Mouse (Mus musculus) CD4-positive, CD25-positive, alpha-beta regulatory T cell, adult 4 months (primary cell): Measurements from ENCODE around the gene Olfr1393. TPM values are rescaled to one million over a fixed set of nuclear protein-coding genes. Genes with fewer than 3 reads are reported as not detected.
A peak's percentile ranks its signal among the peaks of the same experiment; 100 is the strongest.

ENCODE experiments used
- ATAC-seq: one replicate; pipeline ENCODE4 v1.8.0; 2017
- polyA plus RNA-seq, 2 experiments: library from polyadenylated mRNA; unstranded; fragments of 100-300 nt; shearing (Covaris generic); gene quantifications; one replicate each; pipeline ENCODE4 v1.2.1; 2017

Gene Olfr1393
- under 1 TPM in 1 of 2 experiments, not detected in 1; 0.28 TPM for polyA plus RNA-seq

DNA sequence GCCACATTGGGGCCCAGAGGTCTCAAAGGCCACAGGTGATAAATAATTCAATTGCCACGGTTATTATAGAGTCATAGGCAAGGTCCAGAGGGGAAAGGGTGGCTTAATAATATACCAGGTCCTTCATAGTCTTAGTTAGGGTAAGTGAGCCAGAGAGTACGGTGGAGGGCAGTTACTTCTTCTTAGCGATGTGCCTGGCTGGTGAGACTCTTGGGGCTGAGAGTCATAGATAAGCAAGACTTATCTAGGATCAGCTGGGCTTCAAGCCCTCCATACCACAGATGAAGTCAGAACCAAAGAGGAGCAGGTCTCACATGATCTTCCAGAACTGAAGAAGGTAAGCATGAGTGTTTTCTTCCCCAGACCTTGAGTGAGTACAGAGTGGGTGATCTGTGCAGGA, at the start of gene Olfr1393:
Gene Olfr1393 (plus strand): TSS at position 83 of the 400 bp plus-strand sequence.
- ATAC-seq = no peak

DNA sequence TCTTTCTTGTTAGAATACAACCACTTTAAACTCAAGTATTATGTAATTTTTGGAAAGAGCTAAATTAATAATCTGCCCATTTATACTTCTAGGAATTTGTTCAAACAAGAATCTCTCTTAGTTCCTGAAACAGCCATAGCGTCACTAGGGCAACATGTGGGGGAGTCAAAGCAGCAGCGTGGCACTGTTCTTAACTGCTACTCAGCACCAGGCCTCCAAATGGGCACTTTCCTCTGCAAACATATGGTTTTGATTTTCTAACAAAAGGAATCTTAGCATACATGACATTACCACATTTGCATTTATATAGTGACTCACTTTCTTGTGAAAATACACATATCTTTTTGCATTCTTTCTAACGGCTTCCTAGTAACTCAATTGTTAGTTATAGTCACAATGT, 45.3 kb upstream of the Olfr1393 start:
- ATAC-seq = no peak

DNA sequence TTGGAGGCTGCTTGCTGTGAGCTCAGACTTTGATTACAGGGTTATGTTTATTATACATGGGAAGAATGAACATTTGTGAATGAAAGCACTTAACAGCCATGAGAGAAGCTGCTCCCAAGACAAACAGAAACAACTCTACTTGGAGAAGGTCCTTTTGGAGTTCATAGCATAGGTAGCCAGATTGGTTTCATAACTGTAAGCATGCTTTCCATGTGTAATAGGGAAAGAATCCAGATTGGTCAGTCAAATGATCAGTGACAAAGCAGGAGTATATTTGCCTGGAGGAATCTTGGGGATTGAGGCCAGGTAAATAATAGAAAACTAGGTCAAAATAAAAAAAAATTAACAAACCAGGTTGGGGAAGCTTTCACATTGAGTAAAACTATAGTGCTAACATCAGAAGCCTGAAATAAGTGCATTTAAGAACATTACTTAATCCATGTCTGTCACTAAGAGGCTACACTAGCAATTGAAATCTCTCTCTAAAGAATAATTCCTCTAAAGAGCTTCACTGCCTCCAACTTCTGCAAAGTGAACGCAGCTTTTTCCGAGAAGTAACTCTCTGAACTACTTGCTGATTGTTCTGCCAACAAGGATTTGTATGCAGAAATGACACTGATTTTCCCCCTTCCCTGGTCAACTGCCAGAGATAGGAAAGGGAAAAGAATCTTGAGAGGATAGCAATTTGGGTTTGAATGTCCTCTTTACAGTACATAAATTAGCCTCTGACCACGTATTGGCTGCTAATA, 42.5 kb upstream of the Olfr1393 start:
- ATAC-seq = no peak

DNA sequence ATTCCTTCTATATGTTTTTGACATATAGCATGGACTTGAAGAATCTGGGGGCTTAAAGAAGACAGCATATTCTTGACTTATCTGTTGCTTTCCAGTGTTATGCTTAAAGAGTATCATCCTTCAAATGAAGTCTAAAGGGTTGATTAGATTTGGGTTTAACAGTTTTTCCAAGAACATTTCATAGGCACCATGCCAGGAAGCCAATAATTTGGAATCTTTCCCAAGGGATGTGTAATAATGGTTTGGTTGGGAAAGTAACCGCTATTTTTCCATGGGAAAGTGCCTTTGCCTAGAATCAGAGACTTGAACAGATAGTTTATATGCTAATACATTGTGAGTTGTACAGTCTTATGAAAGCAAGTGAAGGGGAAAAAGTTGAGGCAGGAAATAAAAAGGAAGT, 41.2 kb upstream of the Olfr1393 start:
- no peak for ATAC-seq

DNA sequence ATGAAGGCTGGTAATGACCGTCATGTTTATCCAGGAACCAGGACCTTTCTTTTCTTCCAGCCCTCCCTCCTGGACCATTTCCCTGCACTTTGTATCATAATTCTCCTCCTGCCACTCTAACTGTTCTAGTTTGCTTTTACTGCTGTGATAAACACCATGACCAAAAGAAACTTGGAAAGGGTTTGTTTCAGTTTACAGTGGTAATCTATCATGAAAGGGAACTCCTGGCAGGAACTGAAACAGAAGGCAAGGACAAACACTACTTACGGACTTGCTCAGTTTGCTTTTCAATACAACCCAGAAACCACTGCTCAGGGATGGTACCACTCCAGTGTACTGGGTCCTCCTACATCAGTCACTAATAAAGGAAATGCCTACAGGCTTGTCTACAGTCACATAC, 40.6 kb upstream of the Olfr1393 start:
- no peak for ATAC-seq

DNA sequence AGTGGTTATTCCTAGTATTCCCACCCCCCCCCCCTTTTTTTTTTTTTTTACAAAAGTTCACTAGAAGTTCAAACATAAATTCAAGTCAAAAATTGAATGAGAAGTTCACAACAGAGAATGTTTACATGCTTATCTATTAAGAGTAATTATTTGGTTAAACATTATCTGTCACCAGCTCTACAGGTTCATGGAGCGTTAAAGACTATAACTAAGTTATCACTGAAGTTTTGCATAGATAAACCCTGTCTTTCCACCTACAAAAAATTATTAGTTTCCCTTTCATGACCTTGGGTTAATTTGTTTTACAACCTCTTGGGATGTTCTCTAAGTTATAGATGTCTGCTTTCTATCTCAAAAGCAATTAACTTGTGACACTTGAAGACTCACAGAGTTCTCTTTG, 37.8 kb upstream of the Olfr1393 start:
- ATAC-seq = no peak

DNA sequence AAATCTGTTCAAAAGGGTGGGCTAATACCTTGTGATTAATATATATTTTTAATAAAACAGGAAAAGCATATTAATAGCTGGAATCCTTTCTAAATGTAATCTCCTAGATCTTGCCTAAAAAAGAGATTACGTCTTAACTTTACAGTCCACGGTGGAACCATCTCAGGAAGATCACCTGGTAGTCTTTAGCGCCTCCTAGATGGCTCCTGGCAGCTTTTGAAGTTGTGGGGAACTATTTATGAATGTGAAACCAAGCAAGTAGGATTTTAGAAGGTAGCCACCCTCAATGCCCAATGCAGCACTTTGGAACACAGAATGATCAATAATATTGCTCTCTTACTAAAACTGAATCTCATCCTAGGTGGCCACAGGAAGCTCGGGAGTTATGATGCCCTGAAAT, 37.2 kb upstream of the Olfr1393 start:
- no peak for ATAC-seq

DNA sequence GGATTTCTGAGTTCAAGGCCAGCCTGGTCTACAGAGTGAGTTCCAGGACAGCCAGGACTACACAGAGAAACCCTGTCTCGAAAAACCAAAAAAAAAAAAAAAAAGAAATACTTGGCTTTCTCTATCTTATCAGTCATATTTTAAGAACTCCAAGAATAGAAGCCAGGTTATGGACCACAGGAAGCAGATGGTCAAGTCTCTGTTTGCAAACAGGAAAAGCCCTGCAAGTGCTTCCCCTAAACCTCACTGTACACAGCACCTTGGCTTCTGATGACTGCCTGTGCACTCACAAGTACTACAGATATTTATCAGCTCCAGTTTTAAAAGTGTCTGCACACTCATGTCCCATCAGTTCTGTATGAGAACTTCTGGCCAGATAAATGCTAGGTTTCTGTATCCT, 36.6 kb upstream of the Olfr1393 start:
- ATAC-seq = no peak

DNA sequence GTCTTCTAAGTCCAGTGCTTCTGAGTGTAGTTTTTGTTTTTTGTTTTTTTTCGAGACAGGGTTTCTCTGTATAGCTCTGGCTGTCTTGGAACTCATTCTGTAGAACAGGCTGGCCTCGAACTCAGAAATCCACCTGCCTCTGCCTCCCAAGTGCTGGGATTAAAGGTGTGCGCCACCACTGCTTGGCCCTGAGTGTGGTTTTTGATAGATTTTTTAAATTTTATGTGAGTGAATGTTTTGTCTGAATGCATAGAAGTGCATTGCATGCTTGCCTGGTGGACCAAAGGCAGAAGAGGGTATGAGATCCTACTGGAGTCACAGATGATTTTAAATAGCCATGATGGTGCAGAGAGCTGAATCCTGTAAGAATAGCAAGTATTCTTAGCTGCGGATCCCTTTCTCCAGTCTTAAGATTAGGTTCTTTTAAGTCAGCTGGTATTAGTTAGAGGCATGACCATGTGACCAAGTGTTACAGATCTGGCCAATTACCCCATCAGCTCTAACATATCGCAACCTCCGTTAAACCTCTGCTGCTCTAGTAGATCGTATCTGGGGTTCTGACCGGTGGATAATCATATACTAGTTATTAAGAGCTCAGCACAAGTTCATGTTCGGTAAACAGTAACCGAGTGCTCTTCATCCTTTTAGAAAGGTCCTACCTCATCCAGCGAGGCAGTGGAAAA, 35.0 kb upstream of the Olfr1393 start:
- ATAC-seq = peak; percentile 8

DNA sequence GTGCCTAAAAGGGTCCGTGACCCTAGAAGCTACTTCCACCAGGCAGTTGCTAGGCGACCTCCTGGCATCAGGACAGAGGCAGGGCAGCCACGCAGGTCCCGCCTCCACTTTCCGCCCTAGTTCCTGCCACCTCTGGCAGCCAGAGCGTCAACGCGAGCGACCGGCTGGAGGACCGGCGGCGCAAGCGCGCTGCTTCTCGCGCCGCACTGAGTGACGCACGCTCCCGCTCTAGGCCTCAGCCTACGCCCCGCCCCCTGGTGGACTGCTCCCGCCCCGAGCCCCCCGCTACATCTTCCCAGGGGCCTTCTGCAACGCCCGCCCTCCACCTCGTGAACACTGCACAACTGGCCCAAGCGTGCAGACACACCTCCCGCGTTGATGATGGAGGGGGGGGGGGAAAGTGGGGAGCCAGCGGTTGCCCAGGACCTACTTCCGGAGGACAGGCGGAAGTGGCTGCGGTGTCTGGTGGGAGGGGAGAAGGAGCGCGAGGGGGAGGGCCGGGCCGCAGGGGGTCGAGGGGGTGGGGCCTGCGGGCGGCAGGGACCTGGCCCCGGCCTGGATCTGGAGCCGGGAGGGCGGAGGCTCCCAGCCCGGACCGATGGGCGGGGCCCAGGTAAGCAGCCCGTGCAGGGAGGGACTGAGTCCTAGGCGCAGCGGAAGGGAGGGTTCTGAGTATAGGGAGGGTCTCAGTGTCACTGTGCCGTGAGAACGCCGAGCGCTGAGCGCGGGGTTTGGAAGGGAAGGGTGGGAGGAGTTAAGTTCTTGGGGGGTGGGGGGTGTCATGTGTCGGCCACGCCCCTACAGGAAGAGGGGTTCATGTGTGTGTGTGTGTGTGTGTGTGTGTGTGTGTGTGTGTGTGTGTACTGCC, 34.1 kb upstream of the Olfr1393 start, which contains the start of gene Mgat1:
Gene Mgat1 (plus strand): TSS at position 465 of the 868 bp plus-strand sequence.
- peak; percentile 68 for ATAC-seq

DNA sequence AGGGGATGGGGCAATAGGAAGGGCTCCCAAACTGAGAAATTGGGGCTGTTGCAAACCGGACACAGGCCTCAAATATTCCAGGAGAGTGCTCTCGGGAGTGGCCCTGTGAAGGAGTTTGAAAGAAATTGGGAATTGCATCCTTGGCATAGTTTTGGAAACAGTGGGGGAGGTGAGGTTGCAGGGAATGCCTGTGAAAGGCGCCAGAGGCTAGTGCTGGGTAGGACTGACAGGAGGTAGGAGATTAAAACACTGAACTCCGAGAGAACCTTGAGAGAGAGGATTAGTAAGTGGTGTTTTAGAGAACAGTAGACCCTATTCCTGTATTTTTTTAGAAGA, 33.5 kb upstream of the Olfr1393 start:
- no peak for ATAC-seq

DNA sequence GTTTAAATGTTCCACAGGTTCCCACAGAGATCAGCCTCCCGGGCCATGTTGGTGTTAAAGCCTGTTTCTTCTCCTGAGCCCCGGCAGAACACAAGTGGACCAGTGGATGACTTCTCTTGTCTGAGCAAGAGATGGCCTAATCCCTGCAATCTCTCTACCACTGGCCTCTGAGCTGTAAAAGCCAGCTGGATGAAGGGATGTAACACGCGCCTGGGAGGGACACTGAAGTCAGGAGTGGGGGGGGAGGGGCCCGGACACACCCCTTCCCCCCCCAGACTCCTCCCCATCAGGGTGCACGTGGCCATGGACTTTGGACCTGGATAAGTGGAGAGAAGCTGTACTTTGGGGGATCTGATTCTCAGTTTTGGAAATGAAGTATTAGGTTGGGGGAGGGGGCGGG, 32.9 kb upstream of the Olfr1393 start:
- no peak for ATAC-seq

DNA sequence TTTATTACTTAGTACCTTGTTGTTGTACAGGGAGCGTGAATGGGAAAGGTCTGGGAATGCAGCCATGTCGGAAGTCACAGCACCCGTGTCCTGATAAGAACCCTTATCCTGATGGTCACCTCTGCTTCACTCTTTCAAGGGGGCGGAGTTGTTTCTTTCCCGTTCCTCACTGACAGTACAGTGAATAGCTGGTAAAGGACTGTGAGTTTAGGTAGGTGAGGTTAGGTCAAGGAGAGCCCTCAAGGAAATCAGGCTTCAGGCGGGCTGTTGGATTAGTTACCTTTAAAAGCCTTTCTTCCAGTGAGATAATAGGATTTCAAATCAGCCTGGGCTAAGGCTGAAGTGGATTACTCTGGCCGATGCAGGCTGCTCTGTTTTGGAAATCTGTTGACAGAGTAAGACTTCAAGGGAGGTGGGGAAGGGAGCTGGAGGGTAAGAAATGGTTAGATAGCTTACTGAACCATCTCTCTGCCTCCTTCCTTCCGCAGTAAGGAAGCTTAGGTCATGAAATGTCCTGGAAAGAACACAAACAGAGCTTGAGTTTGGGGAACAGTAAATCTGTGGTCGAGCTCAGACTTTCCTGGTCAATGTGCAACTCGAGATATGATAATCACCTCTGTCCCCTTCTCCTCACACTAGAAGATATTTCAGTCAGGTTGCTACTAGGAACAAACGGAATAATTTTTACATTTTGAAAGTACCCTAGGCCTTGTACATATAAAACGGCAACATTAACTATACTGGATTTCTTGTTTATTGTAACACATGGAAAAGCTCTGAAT, 32.3 kb upstream of the Olfr1393 start:
- ATAC-seq = no peak

DNA sequence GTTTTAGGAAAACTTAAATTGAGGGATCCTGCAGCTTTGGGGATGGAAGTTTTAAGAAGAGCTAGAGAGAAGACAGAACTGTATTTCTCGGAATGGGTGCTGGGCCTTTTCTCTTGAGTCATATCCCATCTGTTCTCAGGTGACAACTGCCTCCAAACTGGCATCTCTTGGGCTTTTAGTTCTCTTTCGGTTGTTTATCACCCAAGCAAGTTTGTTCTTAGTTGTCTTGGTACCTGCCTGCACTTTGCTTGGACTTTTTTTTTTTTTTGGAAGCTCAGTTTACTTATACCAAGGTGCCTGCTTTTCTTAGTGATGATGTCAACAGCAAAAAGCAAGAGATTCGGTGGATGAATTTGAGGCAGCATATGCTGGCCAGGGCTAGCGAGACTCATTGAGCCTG, 31.6 kb upstream of the Olfr1393 start:
- no peak for ATAC-seq

DNA sequence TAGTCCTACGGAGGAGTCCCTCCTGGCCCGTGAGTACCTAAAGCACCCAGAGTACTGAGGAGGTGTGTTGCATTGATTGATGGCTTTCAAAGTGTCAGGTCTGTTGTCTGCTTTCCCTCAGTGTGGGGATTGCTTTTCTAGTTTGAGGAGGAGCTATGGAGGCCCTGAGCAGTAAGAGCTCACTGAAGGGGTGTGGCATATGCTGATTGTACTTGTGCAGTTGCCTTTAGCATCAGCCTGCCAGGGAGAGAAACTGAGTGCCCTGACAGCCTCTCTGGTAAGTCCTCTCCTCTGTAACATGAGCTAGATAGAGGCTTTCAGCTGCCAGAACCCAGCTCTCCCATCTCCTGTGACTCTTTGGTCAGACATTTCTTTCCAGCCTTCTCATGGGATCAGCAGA, 30.8 kb upstream of the Olfr1393 start:
- ATAC-seq = no peak

DNA sequence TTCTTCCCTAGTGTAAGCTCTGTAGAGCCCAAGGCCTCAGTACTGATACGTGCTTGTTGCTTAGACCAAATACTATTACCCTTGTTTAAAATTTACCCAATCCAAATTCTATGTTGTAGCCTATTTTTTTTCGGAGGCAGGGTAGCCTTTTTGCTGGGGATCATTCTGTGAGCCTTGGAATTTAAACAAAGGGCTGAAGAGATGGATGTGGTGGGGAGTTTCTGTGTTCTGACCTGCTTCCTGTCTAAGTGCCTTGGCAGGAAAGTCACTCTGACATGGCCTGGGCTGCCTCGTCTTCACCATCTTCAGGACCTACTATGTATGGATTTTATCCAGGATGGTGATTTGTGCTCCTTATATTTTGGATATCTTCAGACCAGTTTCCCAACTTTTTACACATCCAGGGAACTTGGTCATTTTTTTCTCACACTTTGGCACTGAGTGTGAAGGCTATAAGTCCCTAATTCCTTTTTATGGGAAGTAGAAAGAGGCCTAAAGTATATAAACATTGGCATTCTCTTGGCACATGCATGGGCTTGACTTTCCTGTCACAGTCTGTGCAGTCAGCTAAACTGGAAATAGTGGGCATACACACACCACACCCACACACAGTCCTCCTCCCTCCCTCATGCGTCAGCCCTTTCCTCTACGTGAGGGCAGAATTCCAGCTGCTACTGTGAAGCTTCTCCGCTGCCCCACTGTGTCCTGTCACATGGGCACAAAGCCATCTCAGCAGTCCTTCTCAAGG, 29.7 kb upstream of the Olfr1393 start:
- ATAC-seq = peak; percentile 16

DNA sequence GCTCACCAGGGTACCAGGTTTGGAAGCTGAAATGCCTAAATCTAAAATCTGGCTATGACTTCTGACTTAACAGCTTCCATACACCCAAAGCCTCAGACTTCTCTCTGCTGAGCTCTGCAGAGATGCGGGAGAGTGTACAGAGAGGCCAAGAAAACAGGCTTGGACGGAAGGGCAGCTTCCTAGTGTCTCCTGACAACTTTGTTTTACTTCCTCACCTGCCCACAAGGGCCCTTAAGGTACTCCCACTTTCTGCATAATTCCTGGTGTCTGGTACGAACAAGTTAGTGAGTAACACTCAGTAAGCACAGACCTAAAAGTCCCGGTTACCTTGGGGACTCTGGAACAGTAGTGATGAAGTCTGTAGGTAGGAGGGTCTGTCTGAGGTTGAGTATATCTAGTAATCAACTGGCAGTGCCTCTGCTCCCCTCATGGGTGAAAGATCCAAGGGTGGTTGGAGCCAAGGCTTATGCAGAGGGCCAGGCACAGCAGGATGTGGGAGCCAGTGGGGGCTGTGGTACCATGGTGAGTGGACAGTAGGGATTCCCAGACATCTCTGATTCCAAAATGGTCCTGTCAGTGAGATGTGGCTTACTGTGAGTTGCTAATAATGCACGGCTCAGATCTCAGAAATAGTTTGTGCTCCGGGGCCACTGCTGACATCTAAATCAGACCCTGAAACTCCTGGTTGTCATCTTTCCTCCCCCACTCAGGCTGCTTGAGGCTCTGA, 29.0 kb upstream of the Olfr1393 start:
- no peak for ATAC-seq

DNA sequence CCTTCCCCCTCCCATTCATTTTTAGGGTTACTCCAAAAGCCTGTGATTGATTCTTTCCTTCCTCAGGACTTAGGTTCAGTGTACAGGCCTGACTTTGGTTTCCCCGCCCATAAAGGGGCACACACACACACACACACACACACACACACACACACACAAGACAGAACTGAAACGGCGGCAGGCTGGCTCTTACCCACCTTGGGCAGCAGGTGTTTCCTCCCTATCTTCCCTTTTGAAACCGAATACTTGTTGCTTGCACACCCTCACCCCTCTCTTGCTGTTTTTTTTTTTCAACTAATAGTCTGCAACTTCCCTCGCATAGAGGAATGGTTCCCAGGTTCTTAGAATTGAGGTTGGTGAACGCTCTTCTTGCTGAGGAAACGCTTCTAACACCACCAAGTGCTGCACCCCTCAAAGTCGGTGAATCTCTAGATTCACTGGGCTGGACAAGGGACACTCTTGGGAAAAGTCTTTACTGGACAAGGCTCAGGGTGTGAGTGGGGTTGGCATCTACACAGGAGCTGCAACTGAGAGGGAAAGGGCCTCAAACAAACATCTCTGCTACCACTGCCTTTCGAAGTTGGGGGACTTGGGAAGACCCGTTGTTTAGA, 28.2 kb upstream of the Olfr1393 start:
- ATAC-seq = peak; percentile 56

DNA sequence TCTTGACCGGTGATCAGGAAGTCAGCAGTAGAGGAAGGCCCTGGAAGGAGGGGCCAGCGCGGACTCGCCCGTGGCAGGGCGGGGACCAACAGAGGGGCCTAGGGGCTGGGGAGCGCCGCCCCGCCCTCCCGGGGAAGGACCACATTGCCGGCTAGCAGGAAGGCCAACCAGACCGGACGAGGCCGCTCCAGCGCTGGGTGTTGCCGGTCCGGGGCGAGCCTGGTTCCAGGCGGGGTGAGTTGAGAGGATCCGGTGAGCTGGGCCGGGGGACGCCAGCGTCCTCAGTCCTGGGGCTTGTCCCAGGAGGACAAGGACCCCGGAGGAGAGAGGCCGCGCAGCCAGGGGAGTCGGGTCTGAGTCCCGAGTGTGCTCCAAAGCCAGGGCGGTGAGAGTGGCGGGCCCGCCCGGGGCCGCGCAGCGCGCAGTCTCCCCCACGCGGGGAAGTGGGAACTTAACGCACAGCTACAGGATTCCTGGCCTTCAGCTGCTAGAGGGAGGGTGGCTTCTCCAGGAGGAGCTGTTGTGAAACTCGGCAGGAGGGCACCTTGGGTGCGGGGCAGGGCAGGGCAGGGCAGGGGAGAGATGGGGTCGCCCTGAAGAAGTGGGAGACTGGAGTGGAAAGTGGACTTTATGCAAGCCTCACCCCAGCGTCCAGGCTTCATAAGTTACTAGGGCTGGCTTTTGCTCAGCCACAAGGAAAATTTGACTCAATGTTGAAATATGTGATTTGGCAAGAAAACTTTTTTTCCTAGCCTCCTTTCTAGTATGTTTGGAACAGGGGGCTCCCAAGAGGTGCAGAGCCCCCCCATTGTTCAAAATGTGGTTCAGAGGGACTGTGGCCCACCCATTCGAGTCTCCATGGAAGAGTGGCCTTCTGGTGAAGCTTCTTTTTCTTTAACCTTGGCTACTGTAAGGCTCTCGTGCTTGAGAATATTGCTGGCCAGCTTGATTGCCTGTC, 27.4 kb upstream of the Olfr1393 start:
- peak; percentile 16 for ATAC-seq
